Mouse (Mus musculus): Measurements from ENCODE around the gene Lrrc28. TPM values are rescaled to one million over a fixed set of nuclear protein-coding genes. Genes with fewer than 3 reads are reported as not detected.

Gene Lrrc28
- polyA plus RNA-seq, 1 experiment from 2014 or later = 10.7 TPM

DNA sequence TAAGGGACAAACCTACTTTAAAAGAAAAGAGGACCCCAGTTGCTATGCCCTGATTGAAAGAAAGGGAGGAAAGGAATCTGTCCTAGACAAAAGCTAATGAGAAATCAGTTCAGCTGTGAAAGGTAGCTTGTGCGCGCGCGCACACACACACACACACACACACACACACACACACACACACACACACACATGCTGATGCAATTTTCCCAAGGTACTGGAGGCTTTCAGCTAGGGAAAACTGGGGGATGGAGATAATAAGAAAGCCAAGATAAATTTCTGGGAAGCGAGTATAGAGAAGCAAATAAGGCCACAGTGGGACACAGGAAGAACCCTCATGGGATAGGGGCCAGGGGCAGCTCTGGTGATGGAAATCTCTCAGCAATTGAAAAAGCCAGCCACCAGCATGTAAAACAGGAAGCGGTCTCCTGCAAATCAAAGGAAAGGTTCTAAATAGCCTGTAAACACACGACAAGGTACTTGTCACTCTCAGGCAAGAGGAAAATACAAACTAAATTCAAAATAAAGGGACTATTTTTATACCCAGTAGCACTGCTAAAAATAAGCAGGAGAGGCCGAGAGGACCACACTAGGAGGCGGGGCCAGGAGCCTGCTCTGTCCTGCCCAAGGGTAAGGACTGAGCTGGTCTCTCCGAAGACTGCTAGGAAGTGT is 31.1 kb downstream of the Lrrc28 start:
- no peak overlapping the region for H3K4me2 ChIP-seq (ENCODE audit: low read depth, low read length)
- H3K9me3 ChIP-seq (ENCODE audit: control insufficient read depth, low read length) = no peaks in the 10 kb centered on the region
- ATAC-seq = no peak
- H3K36me3 ChIP-seq (ENCODE audit: control insufficient read depth, insufficient read depth, low read length) = no peaks in the 10 kb centered on the region
- 70% methylated on average over 10 of the region's 10 CpGs for WGBS
- H3K4me1 ChIP-seq (ENCODE audit: control insufficient read depth, insufficient read depth, low read length) = no peaks in the 10 kb centered on the region
- H3K4me3 ChIP-seq (ENCODE audit: low read length) = no peak overlapping the region
- H3K27ac ChIP-seq (ENCODE audit: low read length) = no peak overlapping the region
- H3K9ac ChIP-seq (ENCODE audit: low read depth, low read length) = no peak overlapping the region
- H3K27me3 ChIP-seq (replicated peaks; ENCODE audit: control insufficient read depth, insufficient read depth, low read length) = no peaks in the 10 kb centered on the region

DNA sequence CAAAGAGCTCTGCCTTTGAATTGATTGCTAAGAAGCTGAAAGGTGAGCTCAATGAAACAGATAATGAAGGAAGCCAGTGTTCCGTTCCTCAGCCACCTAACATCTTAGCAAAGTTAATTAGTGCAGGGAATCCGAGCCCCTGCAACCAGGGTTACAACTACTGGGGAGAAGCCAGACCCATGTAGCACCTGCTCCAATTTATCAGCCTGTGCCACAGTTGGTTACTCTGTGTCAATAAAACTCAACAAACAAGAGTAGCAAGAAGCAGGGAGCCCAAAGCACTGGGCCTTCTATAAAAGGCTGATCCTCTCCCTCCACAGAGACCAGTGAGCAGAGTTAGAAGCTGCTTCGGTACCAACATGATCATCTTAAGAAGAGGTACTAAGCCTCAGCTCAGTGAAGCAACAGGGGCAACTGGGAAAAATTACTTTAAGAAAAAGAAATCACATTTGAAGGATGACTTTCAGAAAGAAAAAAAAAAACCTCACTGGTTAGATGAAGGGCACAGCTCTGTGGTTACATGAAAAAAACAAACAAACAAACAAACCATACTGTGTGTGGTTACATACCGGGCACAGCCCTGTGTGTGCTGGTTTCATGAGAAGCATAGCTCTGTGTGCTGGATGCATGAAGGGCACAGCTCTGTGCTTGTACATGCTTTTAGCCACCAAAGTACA is 36.6 kb downstream of the Lrrc28 start:
- H3K4me1 ChIP-seq (ENCODE audit: control insufficient read depth, insufficient read depth, low read length) = no peaks in the 10 kb centered on the region
- no peak overlapping the region for H3K9ac ChIP-seq (ENCODE audit: low read depth, low read length)
- WGBS = 47% methylated on average over 4 of the region's 4 CpGs
- H3K4me2 ChIP-seq (ENCODE audit: low read depth, low read length) = no peak overlapping the region
- H3K27ac ChIP-seq (ENCODE audit: low read length) = no peak overlapping the region
- no peak overlapping the region for H3K4me3 ChIP-seq (ENCODE audit: low read length)
- H3K9me3 ChIP-seq (ENCODE audit: control insufficient read depth, low read length) = no peaks in the 10 kb centered on the region
- ATAC-seq = no peak
- no peaks in the 10 kb centered on the region for H3K36me3 ChIP-seq (ENCODE audit: control insufficient read depth, insufficient read depth, low read length)
- H3K27me3 ChIP-seq (replicated peaks; ENCODE audit: control insufficient read depth, insufficient read depth, low read length) = no peaks in the 10 kb centered on the region

DNA sequence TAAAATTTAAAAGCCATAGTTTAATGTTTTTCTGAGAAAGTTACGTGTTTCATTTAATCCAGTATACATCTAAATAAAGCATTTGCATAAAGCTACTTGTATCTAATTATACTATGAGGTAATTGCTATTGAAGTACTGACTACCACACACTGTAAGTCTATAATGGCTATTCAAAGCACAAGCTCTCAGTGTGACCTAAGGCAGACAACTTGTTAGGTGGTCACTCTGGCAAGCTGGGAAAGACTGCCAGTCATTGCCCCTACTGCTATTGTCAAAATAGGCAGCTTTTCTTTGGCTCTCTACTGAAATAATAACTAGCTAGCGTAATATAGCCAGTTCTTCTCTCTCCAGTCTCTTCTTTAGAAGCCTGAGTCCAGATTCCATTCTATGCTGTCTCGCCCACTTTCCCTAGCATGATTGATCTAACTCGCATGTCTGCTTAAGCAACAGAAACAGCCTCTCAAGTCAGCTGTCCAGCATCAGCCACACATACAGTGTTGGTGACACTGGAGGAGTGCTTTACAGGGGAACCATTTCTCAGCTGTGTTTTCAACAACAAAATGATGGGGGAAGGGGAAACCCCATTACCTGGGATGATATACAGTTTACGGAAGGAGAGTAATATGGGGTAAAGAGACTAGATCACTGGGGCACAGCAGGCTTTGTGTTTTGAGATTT is 37.3 kb downstream of the Lrrc28 start:
- Histone ChIP-seq H3K9me3 (ENCODE audit: control insufficient read depth, low read length) (no peaks in the 10 kb centered on the region), H3K4me3 (ENCODE audit: low read length) (no peak overlapping the region), H3K9ac (ENCODE audit: low read depth, low read length) (no peak overlapping the region), H3K27me3 (replicated peaks; ENCODE audit: control insufficient read depth, insufficient read depth, low read length) (no peaks in the 10 kb centered on the region), H3K36me3 (ENCODE audit: control insufficient read depth, insufficient read depth, low read length) (no peaks in the 10 kb centered on the region), H3K27ac (ENCODE audit: low read length) (no peak overlapping the region), H3K4me1 (ENCODE audit: control insufficient read depth, insufficient read depth, low read length) (no peaks in the 10 kb centered on the region), H3K4me2 (ENCODE audit: low read depth, low read length) (no peak overlapping the region)
- ATAC-seq = no peak
- WGBS = 58% methylated on average over 5 of the region's 5 CpGs

DNA sequence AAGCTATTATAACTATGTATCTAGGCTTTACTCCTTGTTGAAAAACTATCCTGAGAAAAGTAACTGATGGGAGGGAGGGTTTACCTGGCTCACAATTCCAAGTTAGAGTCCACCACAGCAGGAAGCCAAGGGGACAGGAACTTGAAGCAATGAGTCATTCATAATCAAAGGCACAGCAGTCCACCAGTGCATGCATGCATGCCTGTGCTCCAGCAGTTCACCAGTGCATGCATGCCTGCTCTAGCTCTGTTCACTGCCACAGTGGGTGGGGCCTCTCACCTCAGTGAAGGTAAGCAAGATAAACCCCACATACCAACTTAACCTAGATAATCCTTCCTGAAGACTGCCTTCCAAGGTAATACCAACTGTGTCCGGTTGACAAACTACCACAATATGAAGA is 38.8 kb downstream of the Lrrc28 start:
- H3K4me1 ChIP-seq (ENCODE audit: control insufficient read depth, insufficient read depth, low read length) = no peaks in the 10 kb centered on the region
- no peaks in the 10 kb centered on the region for H3K27me3 ChIP-seq (replicated peaks; ENCODE audit: control insufficient read depth, insufficient read depth, low read length)
- WGBS = 64% methylated on average over 1 of the region's 1 CpGs
- no peak overlapping the region for H3K4me3 ChIP-seq (ENCODE audit: low read length)
- no peaks in the 10 kb centered on the region for H3K9me3 ChIP-seq (ENCODE audit: control insufficient read depth, low read length)
- H3K27ac ChIP-seq (ENCODE audit: low read length) = no peak overlapping the region
- no peaks in the 10 kb centered on the region for H3K36me3 ChIP-seq (ENCODE audit: control insufficient read depth, insufficient read depth, low read length)
- H3K4me2 ChIP-seq (ENCODE audit: low read depth, low read length) = no peak overlapping the region
- ATAC-seq = no peak
- H3K9ac ChIP-seq (ENCODE audit: low read depth, low read length) = no peak overlapping the region

DNA sequence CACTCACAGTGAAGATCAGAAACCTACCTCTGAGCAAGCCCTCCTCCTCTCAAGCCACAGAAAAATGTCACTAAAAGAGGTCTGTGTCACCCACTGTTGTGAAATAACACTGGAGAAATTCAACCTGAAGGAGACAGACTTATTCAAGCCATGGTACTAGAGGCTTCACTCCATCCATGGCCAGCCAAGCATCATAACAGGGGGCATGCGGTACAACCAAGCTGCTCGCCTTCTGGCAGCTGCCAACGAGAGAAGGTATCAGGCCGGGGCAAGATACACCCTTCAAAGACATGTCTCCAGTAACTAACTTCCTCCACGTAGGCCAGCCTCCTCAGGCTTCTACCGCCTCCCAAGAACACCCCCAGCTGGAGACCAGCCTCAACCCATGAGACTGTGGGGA is 40.0 kb downstream of the Lrrc28 start:
- H3K27me3 ChIP-seq (replicated peaks; ENCODE audit: control insufficient read depth, insufficient read depth, low read length) = no peaks in the 10 kb centered on the region
- no peaks in the 10 kb centered on the region for H3K4me1 ChIP-seq (ENCODE audit: control insufficient read depth, insufficient read depth, low read length)
- no peaks in the 10 kb centered on the region for H3K9me3 ChIP-seq (ENCODE audit: control insufficient read depth, low read length)
- H3K4me3 ChIP-seq (ENCODE audit: low read length) = no peak overlapping the region
- H3K4me2 ChIP-seq (ENCODE audit: low read depth, low read length) = no peak overlapping the region
- H3K27ac ChIP-seq (ENCODE audit: low read length) = no peak overlapping the region
- WGBS = 83% methylated on average over 6 of the region's 6 CpGs
- no peaks in the 10 kb centered on the region for H3K36me3 ChIP-seq (ENCODE audit: control insufficient read depth, insufficient read depth, low read length)
- H3K9ac ChIP-seq (ENCODE audit: low read depth, low read length) = no peak overlapping the region
- ATAC-seq = no peak

GRCm38 (mm10) chr7:67598050-67598449 is 47.0 kb downstream of the Lrrc28 start:
- Histone ChIP-seq H3K4me3 (ENCODE audit: low read length) (no peak overlapping the region), H3K27ac (ENCODE audit: low read length) (no peak overlapping the region), H3K9ac (ENCODE audit: low read depth, low read length) (no peak overlapping the region), H3K27me3 (replicated peaks; ENCODE audit: control insufficient read depth, insufficient read depth, low read length) (no peaks in the 10 kb centered on the region), H3K36me3 (ENCODE audit: control insufficient read depth, insufficient read depth, low read length) (no peaks in the 10 kb centered on the region), H3K4me2 (ENCODE audit: low read depth, low read length) (no peak overlapping the region), H3K9me3 (ENCODE audit: control insufficient read depth, low read length) (no peaks in the 10 kb centered on the region), H3K4me1 (ENCODE audit: control insufficient read depth, insufficient read depth, low read length) (no peaks in the 10 kb centered on the region)
- no peak for ATAC-seq
- WGBS = 76% methylated on average over 3 of the region's 3 CpGs

- no peaks in the 10 kb centered on the region for H3K36me3 ChIP-seq (ENCODE audit: control insufficient read depth, insufficient read depth, low read length)
- H3K9me3 ChIP-seq (ENCODE audit: control insufficient read depth, low read length) = no peaks in the 10 kb centered on the region
- no peaks in the 10 kb centered on the region for H3K27me3 ChIP-seq (replicated peaks; ENCODE audit: control insufficient read depth, insufficient read depth, low read length)
- no peak overlapping the region for H3K4me2 ChIP-seq (ENCODE audit: low read depth, low read length)
- 92% methylated on average over 1 of the region's 1 CpGs for WGBS
- H3K4me3 ChIP-seq (ENCODE audit: low read length) = no peak overlapping the region
- no peaks in the 10 kb centered on the region for H3K4me1 ChIP-seq (ENCODE audit: control insufficient read depth, insufficient read depth, low read length)
- ATAC-seq = no peak
- H3K9ac ChIP-seq (ENCODE audit: low read depth, low read length) = no peak overlapping the region
- no peak overlapping the region for H3K27ac ChIP-seq (ENCODE audit: low read length)
These were observed 48.1 kb downstream of the Lrrc28 start for GRCm38 (mm10) chr7:67596961-67597360.

DNA sequence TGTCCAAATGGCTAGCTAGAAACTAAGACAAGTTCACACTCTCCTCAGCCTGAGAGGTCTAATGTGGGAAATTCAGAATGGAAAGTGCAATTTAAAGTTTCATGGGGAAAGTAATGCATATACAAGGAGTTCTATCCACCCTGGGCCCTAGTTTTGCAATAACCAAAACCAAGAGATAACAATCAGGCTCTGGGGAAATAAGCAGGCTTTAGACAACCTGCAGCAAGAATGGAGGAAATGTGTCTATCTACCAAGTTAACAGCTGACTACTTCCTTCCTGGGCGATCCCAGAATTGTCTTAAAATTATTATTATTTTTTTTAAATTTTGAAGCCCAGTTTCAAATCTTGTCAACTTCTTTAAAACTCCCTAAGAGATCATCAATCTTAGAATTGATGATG is 48.7 kb downstream of the Lrrc28 start:
- Histone ChIP-seq H3K9me3 (ENCODE audit: control insufficient read depth, low read length) (no peaks in the 10 kb centered on the region), H3K4me2 (ENCODE audit: low read depth, low read length) (no peak overlapping the region), H3K4me1 (ENCODE audit: control insufficient read depth, insufficient read depth, low read length) (no peaks in the 10 kb centered on the region), H3K27me3 (replicated peaks; ENCODE audit: control insufficient read depth, insufficient read depth, low read length) (no peaks in the 10 kb centered on the region), H3K4me3 (ENCODE audit: low read length) (no peak overlapping the region), H3K27ac (ENCODE audit: low read length) (no peak overlapping the region), H3K36me3 (ENCODE audit: control insufficient read depth, insufficient read depth, low read length) (no peaks in the 10 kb centered on the region), H3K9ac (ENCODE audit: low read depth, low read length) (no peak overlapping the region)
- ATAC-seq = no peak
- WGBS = 91% methylated on average over 1 of the region's 1 CpGs

GRCm38 (mm10) chr7:67593902-67594301 is 51.2 kb downstream of the Lrrc28 start:
- ATAC-seq = no peak
- WGBS = 76% methylated on average over 6 of the region's 6 CpGs
- no peak overlapping the region for H3K4me3 ChIP-seq (ENCODE audit: low read length)

More at GRCm38 (mm10) chr7:67593902-67594301, 51.2 kb downstream of the Lrrc28 start:
- H3K9ac ChIP-seq (ENCODE audit: low read depth, low read length) = no peak overlapping the region
- H3K27ac ChIP-seq (ENCODE audit: low read length) = no peak overlapping the region
- no peaks in the 10 kb centered on the region for H3K4me1 ChIP-seq (ENCODE audit: control insufficient read depth, insufficient read depth, low read length)
- H3K27me3 ChIP-seq (replicated peaks; ENCODE audit: control insufficient read depth, insufficient read depth, low read length) = no peaks in the 10 kb centered on the region
- no peaks in the 10 kb centered on the region for H3K9me3 ChIP-seq (ENCODE audit: control insufficient read depth, low read length)
- H3K36me3 ChIP-seq (ENCODE audit: control insufficient read depth, insufficient read depth, low read length) = no peaks in the 10 kb centered on the region
- no peak overlapping the region for H3K4me2 ChIP-seq (ENCODE audit: low read depth, low read length)
